Mouse (Mus musculus): ENCODE data around the gene Mafk.
"Not testable (repeated sequence)": the region's sequence is repeated elsewhere in the genome, so short reads cannot be mapped to it uniquely, and the experiment has no call there.

The Mafk gene

DNA sequence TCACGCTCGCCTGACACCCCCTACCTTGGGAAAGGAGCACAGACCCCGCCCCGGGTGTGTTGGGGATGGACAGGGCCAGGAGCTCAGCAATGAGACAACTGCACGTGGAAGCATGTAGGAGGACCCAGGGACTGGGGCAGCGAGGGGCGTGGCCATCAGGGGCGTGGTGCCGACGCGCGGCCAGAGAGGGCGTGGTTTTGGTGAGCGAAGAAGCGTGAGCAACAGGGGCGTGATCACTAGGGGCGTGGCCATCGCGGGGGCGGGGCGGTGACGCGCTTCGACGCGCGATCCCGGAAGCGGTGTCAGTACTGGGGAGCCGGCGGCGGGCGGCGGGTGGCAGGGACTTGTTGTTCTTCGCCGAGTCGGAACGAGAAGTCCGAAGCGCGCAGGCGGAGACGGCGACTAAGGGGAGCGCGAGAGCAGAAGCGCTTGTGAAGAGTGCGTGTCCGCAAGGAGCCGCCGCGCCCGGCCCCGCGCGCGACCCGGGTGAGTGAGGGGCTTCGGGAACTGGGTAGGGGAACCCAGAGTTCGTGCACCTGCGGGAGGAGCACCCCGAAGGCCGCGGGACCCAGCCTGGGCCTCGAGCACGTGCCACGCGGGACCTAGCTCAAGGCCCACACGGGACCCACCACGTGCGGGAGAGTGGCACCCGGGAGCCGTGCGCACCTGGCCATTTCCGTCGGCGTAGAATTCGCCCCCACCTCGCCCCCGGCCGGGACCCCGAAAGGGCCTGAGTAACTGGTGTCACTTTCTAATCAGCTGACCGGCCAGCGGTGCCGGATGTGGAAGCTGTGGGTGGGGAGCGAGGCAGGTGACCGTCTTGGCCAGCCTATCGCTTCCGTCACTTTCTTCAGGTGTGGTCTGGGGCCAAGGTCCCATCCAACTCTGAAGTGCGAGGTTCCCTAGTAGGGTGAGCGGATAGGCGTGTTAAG, at the start of gene Mafk:
Mafk (plus strand) TSS at position 287 of the 932 bp plus-strand sequence.
- H3K27me3 ChIP-seq (ENCODE audit: insufficient read depth, low read length): peaks cover 19% of the 10 kb centered on the region
- peaks cover 46% of the 10 kb centered on the region for H3K4me1 ChIP-seq (replicated peaks; ENCODE audit: low read depth, low read length)
- peak within 1 kb of the TSS; percentile 90 for H3K4me3 ChIP-seq (replicated peaks; ENCODE audit: low read length)
- H3K9me3 ChIP-seq (ENCODE audit: low read length): peaks cover 6% of the 10 kb centered on the region
- TF ChIP-seq NANOG (IDR thresholded peaks at IDR 0.05; ENCODE audit: borderline replicate concordance, low read length) (no peak), CTCF (conservative IDR thresholded peaks at IDR 0.05; ENCODE audit: low read length) (no peak), POU5F1 (IDR thresholded peaks at IDR 0.05; ENCODE audit: borderline replicate concordance, low read length) (no peak)
- 0 out of 2 replicates have a peak, but pooled peaks cover 4% of the 10 kb centered on the region for H3K36me3 ChIP-seq (ENCODE audit: insufficient read depth, low read length)

DNA sequence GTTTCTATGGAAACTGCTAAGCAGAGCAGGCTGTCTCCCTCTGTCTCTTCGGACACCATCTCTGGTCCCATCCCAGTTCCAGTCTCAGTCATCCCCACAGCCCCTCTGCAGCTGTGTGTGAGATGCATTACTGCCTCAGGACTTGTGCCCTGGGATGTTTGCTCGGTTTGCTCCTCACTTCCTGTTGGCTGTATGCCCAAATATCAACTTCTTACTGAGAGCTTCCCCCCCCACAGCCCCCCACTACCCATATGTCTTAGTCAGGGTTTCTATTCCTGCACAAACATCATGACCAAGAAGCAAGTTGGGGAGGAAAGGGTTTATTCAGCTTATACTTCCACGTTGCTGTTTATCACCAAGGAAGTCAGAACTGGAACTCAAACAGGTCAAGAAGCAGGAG, 48.7 kb upstream of the Mafk start:
- not testable (repeated sequence) for H3K4me1 ChIP-seq (replicated peaks; ENCODE audit: low read depth, low read length); H3K4me3 ChIP-seq (replicated peaks; ENCODE audit: low read length); H3K36me3 ChIP-seq (ENCODE audit: insufficient read depth, low read length); H3K9me3 ChIP-seq (ENCODE audit: low read length)
- peaks cover 35% of the 10 kb centered on the region for H3K27me3 ChIP-seq (ENCODE audit: insufficient read depth, low read length)

DNA sequence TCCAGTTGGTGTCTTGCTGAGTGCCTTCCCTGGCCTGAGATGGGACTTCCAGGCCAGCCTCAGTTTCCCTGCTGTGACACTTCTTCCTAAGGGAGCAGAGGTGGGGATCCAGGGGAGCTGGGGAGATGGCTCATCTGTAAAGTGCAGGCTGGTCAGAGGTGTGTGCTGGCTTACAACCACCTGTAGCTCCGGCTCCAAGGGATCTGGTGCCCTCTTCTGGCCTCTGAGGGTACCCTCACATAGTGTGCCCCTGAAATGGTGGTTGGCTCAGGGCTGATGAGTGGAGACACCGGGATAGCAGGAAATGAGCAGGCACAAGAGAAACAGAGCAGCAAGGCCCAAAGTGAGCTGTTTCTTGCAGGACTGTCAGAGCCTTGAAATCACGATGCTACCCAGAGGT, 45.5 kb upstream of the Mafk start:
- TF ChIP-seq CTCF (conservative IDR thresholded peaks at IDR 0.05; ENCODE audit: low read length) (peak; percentile 65), POU5F1 (IDR thresholded peaks at IDR 0.05; ENCODE audit: borderline replicate concordance, low read length) (no peak)
- H3K9me3 ChIP-seq (ENCODE audit: low read length): no peaks in the 10 kb centered on the region
- peaks cover 14% of the 10 kb centered on the region for H3K36me3 ChIP-seq (ENCODE audit: insufficient read depth, low read length)
- peaks cover 14% of the 10 kb centered on the region for H3K27me3 ChIP-seq (ENCODE audit: insufficient read depth, low read length)
- H3K4me1 ChIP-seq (replicated peaks; ENCODE audit: low read depth, low read length): peaks cover 9% of the 10 kb centered on the region; the same call in 1 of the 2 replicates
- H3K4me3 ChIP-seq (replicated peaks; ENCODE audit: low read length): no peak overlapping the region

DNA sequence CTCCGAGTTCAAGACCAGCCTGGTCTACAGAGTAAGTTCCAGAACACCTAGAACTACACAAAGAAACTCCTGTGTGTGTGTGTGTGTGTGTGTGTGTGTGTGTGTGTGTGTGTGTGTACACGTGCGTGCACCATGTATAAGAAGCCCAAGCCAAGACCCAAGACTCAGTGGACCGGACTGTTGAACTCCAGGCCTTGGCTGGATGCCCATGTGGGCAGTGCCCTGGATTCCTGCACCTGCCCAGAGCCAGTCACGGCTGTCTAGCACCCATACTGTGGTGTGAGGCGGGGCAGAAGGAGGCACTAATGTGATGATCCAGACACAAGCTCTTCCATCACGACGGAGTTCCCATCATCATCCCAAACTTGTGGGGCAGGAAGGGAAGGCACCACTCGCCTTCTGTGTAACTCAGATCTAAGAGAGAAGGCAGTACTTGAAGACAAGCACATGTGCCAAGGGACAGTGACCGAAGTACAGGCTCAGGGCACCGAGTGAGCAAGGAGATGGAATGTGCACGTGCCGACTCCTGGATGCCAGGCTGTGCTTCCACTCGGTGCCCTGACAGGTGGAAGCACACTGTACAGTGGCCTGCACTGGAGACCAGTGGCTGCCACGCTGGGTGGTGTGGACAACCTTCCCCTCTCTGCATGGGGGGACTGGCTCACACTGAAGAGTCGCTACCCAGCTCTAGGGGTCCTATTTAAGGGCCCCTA, 41.7 kb upstream of the Mafk start:
- 0 out of 2 replicates have a peak, but pooled peaks cover 4% of the 10 kb centered on the region for H3K27me3 ChIP-seq (ENCODE audit: insufficient read depth, low read length)
- no peak overlapping the region for H3K4me3 ChIP-seq (replicated peaks; ENCODE audit: low read length)
- H3K4me1 ChIP-seq (replicated peaks; ENCODE audit: low read depth, low read length): peaks cover 12% of the 10 kb centered on the region; the same call in 1 of the 2 replicates
- H3K36me3 ChIP-seq (ENCODE audit: insufficient read depth, low read length): peaks cover 50% of the 10 kb centered on the region
- no peaks in the 10 kb centered on the region for H3K9me3 ChIP-seq (ENCODE audit: low read length)
- TF ChIP-seq NANOG (IDR thresholded peaks at IDR 0.05; ENCODE audit: borderline replicate concordance, low read length): no peak
- no peak for TF ChIP-seq POU5F1 (IDR thresholded peaks at IDR 0.05; ENCODE audit: borderline replicate concordance, low read length)
- no peak for TF ChIP-seq CTCF (conservative IDR thresholded peaks at IDR 0.05; ENCODE audit: low read length)

DNA sequence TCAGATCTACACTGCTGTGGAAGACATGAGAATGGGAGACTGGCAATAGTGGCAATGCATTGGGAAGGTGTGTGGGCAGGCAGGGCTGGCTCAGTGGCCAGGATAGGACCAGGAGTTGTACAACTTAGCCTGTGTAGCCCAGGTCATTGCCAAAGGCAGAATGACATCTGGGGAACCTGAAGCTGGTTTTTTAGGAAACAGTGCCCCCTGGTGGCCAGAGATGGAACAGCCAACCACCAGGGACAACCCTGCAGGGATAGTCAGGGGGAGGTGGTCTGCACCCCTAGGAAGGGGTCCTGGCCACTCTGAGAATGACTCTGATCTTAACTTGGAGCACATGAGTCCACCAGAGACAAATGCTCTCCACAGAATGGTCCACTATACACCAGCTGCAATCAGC, 40.8 kb upstream of the Mafk start:
- H3K4me3 ChIP-seq (replicated peaks; ENCODE audit: low read length): no peak overlapping the region
- H3K27me3 ChIP-seq (ENCODE audit: insufficient read depth, low read length): 0 out of 2 replicates have a peak, but pooled peaks cover 4% of the 10 kb centered on the region
- peaks cover 17% of the 10 kb centered on the region for H3K4me1 ChIP-seq (replicated peaks; ENCODE audit: low read depth, low read length)
- H3K9me3 ChIP-seq (ENCODE audit: low read length): no peaks in the 10 kb centered on the region
- H3K36me3 ChIP-seq (ENCODE audit: insufficient read depth, low read length): peaks cover 60% of the 10 kb centered on the region
- no peak for TF ChIP-seq POU5F1 (IDR thresholded peaks at IDR 0.05; ENCODE audit: borderline replicate concordance, low read length)
- TF ChIP-seq CTCF (conservative IDR thresholded peaks at IDR 0.05; ENCODE audit: low read length): peak; percentile 94

DNA sequence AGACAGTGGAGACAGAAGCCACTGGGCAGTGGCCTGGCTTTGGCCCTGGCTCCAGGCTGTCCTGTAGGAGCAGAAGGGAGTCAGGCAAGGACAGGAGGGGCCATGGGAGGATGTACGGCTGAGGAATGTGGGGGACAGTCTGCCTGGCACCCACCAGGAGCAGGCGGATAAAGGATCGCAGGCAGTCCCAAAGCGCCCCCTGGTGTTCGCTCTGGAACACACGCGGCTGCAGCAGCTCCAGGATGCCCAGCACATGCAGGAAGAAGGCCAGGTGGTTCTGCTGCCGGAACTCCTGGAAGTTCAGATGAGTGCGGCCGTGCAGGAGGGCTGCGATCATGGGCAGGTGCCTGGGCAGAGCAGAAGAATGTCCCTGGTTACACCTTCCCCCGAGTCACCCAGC, 36.6 kb upstream of the Mafk start:
- Histone ChIP-seq H3K9me3 (ENCODE audit: low read length) (no peaks in the 10 kb centered on the region), H3K36me3 (ENCODE audit: insufficient read depth, low read length) (peaks cover 98% of the 10 kb centered on the region), H3K4me1 (replicated peaks; ENCODE audit: low read depth, low read length) (peaks cover 36% of the 10 kb centered on the region), H3K4me3 (replicated peaks; ENCODE audit: low read length) (peak overlapping the region; percentile 46; the same call in 1 of the 2 replicates), H3K27me3 (ENCODE audit: insufficient read depth, low read length) (no peaks in the 10 kb centered on the region)
- TF ChIP-seq CTCF (conservative IDR thresholded peaks at IDR 0.05; ENCODE audit: low read length) (peak; percentile 82), NANOG (IDR thresholded peaks at IDR 0.05; ENCODE audit: borderline replicate concordance, low read length) (no peak), POU5F1 (IDR thresholded peaks at IDR 0.05; ENCODE audit: borderline replicate concordance, low read length) (no peak)

DNA sequence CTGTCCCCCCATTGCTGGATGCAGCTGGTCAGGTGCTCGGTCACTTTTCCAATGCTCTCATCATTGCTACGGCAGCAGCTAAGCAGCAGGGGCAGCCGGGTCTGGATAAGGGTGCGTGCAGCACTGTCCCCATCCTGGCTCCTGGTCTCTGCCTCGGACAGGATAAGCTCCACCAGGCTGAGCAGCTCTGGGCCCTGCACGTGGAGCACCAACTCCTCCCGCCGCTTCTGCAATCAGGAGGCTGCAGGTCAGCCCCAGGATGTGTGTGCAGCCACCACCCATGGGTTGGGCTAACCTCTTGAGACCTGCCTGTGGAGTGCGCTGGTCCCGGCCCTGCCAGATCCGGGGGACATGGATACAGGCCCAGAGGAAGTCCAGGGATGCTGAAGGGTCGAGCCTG, 35.2 kb upstream of the Mafk start:
- no peaks in the 10 kb centered on the region for H3K9me3 ChIP-seq (ENCODE audit: low read length)

DNA sequence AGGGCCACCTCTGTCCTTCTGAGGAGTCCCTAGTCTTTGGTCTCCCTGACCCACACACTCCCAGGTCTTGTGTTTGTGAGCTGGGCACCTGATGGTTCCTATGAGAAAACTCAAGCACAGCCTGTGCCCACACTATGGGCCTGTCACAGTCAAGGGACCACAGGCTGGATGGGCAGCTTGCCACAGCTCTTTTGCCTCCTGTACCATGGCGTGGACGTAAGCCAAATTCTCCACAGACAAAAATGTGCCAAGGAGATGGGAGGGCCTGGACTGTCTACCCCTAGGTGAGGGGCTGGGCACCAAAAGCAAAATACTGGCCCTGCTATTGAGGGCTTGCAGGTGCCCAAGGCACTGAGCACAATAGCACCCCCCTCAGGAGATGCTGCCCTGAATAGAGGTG, 34.7 kb upstream of the Mafk start:
- Histone ChIP-seq H3K9me3 (ENCODE audit: low read length) (no peaks in the 10 kb centered on the region), H3K4me1 (replicated peaks; ENCODE audit: low read depth, low read length) (peaks cover 35% of the 10 kb centered on the region), H3K4me3 (replicated peaks; ENCODE audit: low read length) (no peak overlapping the region), H3K36me3 (ENCODE audit: insufficient read depth, low read length) (peaks cover 97% of the 10 kb centered on the region), H3K27me3 (ENCODE audit: insufficient read depth, low read length) (no peaks in the 10 kb centered on the region)
- no peak for TF ChIP-seq POU5F1 (IDR thresholded peaks at IDR 0.05; ENCODE audit: borderline replicate concordance, low read length)
- TF ChIP-seq NANOG (IDR thresholded peaks at IDR 0.05; ENCODE audit: borderline replicate concordance, low read length): no peak
- TF ChIP-seq CTCF (conservative IDR thresholded peaks at IDR 0.05; ENCODE audit: low read length): no peak

More for the DNA sequence above, 35.2 kb upstream of the Mafk start:
- peaks cover 35% of the 10 kb centered on the region for H3K4me1 ChIP-seq (replicated peaks; ENCODE audit: low read depth, low read length)
- H3K4me3 ChIP-seq (replicated peaks; ENCODE audit: low read length): no peak overlapping the region
- no peak for TF ChIP-seq CTCF (conservative IDR thresholded peaks at IDR 0.05; ENCODE audit: low read length)
- no peak for TF ChIP-seq NANOG (IDR thresholded peaks at IDR 0.05; ENCODE audit: borderline replicate concordance, low read length)
- TF ChIP-seq POU5F1 (IDR thresholded peaks at IDR 0.05; ENCODE audit: borderline replicate concordance, low read length): no peak
- H3K27me3 ChIP-seq (ENCODE audit: insufficient read depth, low read length): no peaks in the 10 kb centered on the region
- peaks cover 98% of the 10 kb centered on the region for H3K36me3 ChIP-seq (ENCODE audit: insufficient read depth, low read length)

Measured in E14TG2a.4 (cell line).